Mouse (Mus musculus) midbrain, embryonic 13.5 days (tissue): ENCODE data around the gene Wee2. TPM values are rescaled to one million over a fixed set of nuclear protein-coding genes. Genes with fewer than 3 reads are reported as not detected.

ENCODE experiments used
- ATAC-seq: fragments of 200-750 bp; cut with Nextera tagmentation; 2 replicates; pipeline ENCODE4 v1.8.0; 2017; ENCODE audit warnings: mild to moderate bottlenecking, moderate TSS enrichment, moderate library complexity
- H3K27ac ChIP-seq: fragments of 300-500 bp; sonication (generic); 2 replicates; pipeline ENCODE4 v1.5.1; 2015; ENCODE audit warnings: inconsistent platforms, mild to moderate bottlenecking, moderate library complexity
- H3K27me3 ChIP-seq: fragments of 300-500 bp; sonication (generic); 2 replicates; pipeline ENCODE4 v1.6.1; 2015; ENCODE audit warnings: mild to moderate bottlenecking, inconsistent platforms
- H3K36me3 ChIP-seq: fragments of 300-500 bp; sonication (generic); 2 replicates; pipeline ENCODE4 v1.6.1; 2015; ENCODE audit warnings: mild to moderate bottlenecking, inconsistent platforms
- H3K4me1 ChIP-seq: fragments of 300-500 bp; sonication (generic); replicated peaks from 2 replicates; pipeline ENCODE4 v1.6.1; 2015; ENCODE audit warnings: inconsistent platforms
- H3K4me2 ChIP-seq: fragments of 300-500 bp; sonication (generic); replicated peaks from 2 replicates; pipeline ENCODE4 v1.6.1; 2015; ENCODE audit warnings: moderate library complexity, mild to moderate bottlenecking, inconsistent platforms
- H3K4me3 ChIP-seq: fragments of 300-500 bp; sonication (generic); replicated peaks from 2 replicates; pipeline ENCODE4 v1.5.1; 2015; ENCODE audit warnings: mild to moderate bottlenecking, inconsistent platforms
- H3K9ac ChIP-seq: fragments of 300-500 bp; sonication (generic); replicated peaks from 2 replicates; pipeline ENCODE4 v1.6.1; 2015; ENCODE audit warnings: mild to moderate bottlenecking, inconsistent platforms
- H3K9me3 ChIP-seq: fragments of 300-500 bp; sonication (generic); 2 replicates; pipeline ENCODE4 v1.6.1; 2016; ENCODE audit warnings: mild to moderate bottlenecking, inconsistent platforms
- WGBS: fragments of 180-500 bp; shearing (Covaris S2); methylation state at CpG from one replicate; pipeline ENCODE4 v1.1.7; 2015; 5-methylcytosine and 5-hydroxymethylcytosine counted together
- polyA plus RNA-seq: library from polyadenylated mRNA; unstranded; fragments of >200 nt; fragmentation: Nextera tagmentation; extraction: Ambion mirVana; gene quantifications from 2 replicates; pipeline ENCODE4 v1.2.1, GENCODE M21; 2015

The Wee2 gene
- polyA plus RNA-seq, 1 experiment from 2014 or later = 0.13 TPM

DNA sequence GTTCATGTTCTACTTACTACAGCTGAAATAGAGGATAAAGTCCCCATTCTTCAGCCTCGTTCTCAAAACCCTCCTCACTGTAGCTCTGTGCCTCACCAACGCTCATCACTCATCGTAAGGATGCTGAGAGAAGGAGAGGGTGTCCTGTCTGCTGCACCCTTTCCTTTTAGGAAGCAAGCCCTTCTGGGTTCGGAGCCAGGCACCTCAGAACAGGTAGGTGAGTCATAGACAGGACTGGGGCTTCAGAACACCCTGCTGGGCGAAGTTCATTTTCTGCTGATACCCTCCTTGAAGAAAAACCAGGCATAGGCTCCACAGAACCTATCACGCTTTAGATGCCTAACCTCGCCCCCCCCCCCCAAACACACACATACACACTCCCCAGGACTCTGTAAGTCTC, 11.4 kb upstream of the Wee2 start:
- H3K27ac ChIP-seq = no peak overlapping the region

DNA sequence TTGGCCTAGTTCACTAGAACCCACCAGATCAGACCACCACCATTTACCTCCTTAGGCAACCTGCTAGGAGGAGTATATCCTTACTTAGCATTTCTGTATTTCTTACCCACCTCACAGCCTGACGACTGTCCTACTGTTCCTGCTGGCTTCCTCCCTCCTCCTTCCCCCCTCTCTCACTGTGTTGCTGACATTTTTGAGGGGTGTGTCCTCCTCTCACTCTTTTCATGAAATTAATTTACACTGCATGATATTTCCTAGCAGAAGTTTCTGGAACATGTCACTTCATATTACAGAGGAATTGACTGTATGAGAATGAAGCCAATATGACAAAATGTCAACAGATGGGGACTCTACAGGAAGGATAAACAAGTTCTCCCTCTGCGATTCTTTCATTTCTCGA, 10.2 kb upstream of the Wee2 start:
- Histone ChIP-seq H3K9me3 (no peaks in the 10 kb centered on the region), H3K4me1 (peaks cover 21% of the 10 kb centered on the region), H3K9ac (no peak overlapping the region), H3K36me3 (no peaks in the 10 kb centered on the region), H3K27ac (no peak overlapping the region), H3K4me3 (no peak overlapping the region), H3K4me2 (no peak overlapping the region), H3K27me3 (no peaks in the 10 kb centered on the region)
- 71% methylated on average over 3 of the region's 3 CpGs for WGBS
- ATAC-seq = no peak

More for the DNA sequence above, 11.4 kb upstream of the Wee2 start:
- no peak for ATAC-seq
- Histone ChIP-seq H3K4me2 (no peak overlapping the region), H3K36me3 (0 out of 2 replicates have a peak, but pooled peaks cover 2% of the 10 kb centered on the region), H3K9me3 (no peaks in the 10 kb centered on the region), H3K4me3 (no peak overlapping the region), H3K9ac (no peak overlapping the region), H3K4me1 (peaks cover 13% of the 10 kb centered on the region; the same call in 1 of the 2 replicates), H3K27me3 (no peaks in the 10 kb centered on the region)
- WGBS = 84% methylated on average over 7 of the region's 7 CpGs

GRCm38 (mm10) chr6:40429521-40429931, 9.4 kb upstream of the Wee2 start:
- H3K4me1 ChIP-seq = peaks cover 30% of the 10 kb centered on the region
- WGBS = 58% methylated on average over 4 of the region's 4 CpGs

DNA sequence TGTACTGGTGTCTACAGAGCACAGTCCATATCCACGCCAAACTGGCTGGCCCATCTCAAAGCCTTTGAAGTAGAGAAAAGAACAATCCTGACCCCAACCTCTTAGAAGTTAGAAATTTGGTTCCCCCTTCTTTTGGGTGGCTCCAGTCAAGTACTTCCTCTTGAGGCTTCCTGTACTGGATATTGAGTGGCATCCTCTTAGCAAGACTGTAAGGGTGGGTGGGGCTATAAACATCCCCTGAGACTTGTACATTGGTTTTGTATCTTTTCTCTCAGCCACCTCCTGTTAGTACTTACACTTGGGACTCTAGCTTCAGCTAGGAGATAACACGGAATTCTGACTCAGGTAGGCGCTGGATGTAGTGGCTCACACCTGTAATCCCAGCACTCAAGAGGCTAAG, 8.6 kb upstream of the Wee2 start:
- Histone ChIP-seq H3K36me3 (no peaks in the 10 kb centered on the region), H3K4me2 (no peak overlapping the region), H3K27ac (no peak overlapping the region), H3K9me3 (no peaks in the 10 kb centered on the region), H3K27me3 (no peaks in the 10 kb centered on the region), H3K4me3 (no peak overlapping the region), H3K4me1 (peaks cover 35% of the 10 kb centered on the region), H3K9ac (no peak overlapping the region)
- WGBS = 91% methylated on average over 3 of the region's 3 CpGs
- no peak for ATAC-seq

More at GRCm38 (mm10) chr6:40429521-40429931, 9.4 kb upstream of the Wee2 start:
- ATAC-seq = peak; percentile 38; the same call in 1 of the 2 replicates
- Histone ChIP-seq H3K4me3 (no peak overlapping the region), H3K36me3 (no peaks in the 10 kb centered on the region), H3K27ac (no peak overlapping the region), H3K9me3 (no peaks in the 10 kb centered on the region), H3K9ac (no peak overlapping the region), H3K27me3 (no peaks in the 10 kb centered on the region), H3K4me2 (no peak overlapping the region)

GRCm38 (mm10) chr6:40430878-40431277, 8.0 kb upstream of the Wee2 start:
- peaks cover 35% of the 10 kb centered on the region for H3K4me1 ChIP-seq
- H3K9ac ChIP-seq = no peak overlapping the region
- H3K27me3 ChIP-seq = no peaks in the 10 kb centered on the region
- 70% methylated on average over 3 of the region's 3 CpGs for WGBS
- ATAC-seq = no peak
- H3K9me3 ChIP-seq = no peaks in the 10 kb centered on the region
- no peak overlapping the region for H3K27ac ChIP-seq
- no peak overlapping the region for H3K4me2 ChIP-seq
- H3K4me3 ChIP-seq = no peak overlapping the region
- H3K36me3 ChIP-seq = no peaks in the 10 kb centered on the region

DNA sequence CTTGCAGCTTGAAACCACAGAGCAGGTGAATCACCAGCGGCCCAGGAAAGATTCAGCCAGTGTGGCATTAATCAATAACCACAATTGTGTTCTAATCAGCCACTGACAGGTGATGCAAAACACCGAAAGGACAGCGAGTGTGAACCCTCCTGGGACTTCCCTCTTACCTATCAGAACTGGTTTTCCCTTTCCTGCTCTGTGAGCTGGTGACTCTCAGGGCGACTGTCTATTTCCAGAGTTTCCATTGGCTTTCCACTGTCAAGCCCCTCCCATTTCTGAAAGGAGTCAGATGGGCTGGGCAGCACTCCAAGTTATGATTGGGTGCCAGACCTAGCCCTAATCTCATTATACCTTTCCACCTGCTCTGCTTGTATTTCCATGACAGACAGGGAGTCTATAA, 7.5 kb upstream of the Wee2 start:
- 65% methylated on average over 4 of the region's 4 CpGs for WGBS
- H3K27ac ChIP-seq = no peak overlapping the region
- H3K36me3 ChIP-seq = no peaks in the 10 kb centered on the region
- H3K9ac ChIP-seq = no peak overlapping the region
- H3K27me3 ChIP-seq = no peaks in the 10 kb centered on the region
- no peak overlapping the region for H3K4me2 ChIP-seq
- H3K4me3 ChIP-seq = no peak overlapping the region
- ATAC-seq = no peak
- H3K9me3 ChIP-seq = no peaks in the 10 kb centered on the region
- H3K4me1 ChIP-seq = peaks cover 36% of the 10 kb centered on the region

GRCm38 (mm10) chr6:40431812-40432211, 7.1 kb upstream of the Wee2 start:
- Histone ChIP-seq H3K4me1 (peaks cover 39% of the 10 kb centered on the region), H3K9me3 (no peaks in the 10 kb centered on the region), H3K27me3 (no peaks in the 10 kb centered on the region), H3K36me3 (no peaks in the 10 kb centered on the region), H3K4me2 (no peak overlapping the region), H3K4me3 (no peak overlapping the region), H3K9ac (no peak overlapping the region), H3K27ac (no peak overlapping the region)
- ATAC-seq = no peak

DNA sequence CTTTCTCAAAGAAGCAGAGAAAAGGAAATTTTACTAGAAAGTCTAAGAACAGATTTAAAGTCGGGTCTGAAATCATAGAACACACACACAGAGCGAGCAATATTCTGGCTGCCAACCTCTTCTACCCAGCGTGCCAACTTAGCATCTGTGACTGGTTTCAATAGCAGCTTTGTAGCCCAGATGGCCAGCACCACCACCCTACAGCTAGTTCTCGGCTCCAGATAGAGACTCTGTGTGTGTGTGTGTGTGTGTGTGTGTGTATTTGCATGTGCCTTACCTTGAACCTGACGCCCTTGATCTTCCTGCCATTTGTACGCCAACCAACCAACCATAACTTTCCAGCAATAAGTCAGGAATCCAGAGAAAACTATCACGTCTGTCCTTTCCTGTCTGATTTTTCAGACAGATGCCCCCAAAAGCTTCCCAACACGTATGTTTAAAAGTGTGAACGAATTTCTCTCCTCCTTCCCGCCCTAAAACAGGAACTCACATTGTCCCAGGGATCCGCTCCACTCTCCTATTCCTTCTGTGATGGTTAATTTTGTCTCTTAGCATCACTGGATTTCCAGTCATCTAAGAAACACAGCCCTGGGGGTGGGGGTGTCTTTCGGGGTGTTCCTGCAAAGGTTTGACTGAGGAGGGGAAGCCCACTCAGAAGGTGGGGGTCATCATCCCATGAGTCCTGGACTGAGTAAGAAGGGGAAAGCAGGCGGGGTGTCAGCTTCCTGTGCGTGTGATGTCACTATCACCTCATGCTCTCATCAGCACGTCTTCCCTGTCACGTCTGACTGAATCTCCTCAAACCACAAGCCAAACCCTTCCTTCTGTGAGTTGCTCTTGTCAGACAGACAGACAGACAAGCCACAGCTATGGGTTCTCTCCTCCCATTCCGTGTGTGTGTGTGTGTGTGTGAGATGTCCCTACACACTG, 6.3 kb upstream of the Wee2 start:
- H3K27me3 ChIP-seq = peaks cover 6% of the 10 kb centered on the region
- no peak overlapping the region for H3K4me3 ChIP-seq
- no peak overlapping the region for H3K4me2 ChIP-seq
- H3K4me1 ChIP-seq = peaks cover 39% of the 10 kb centered on the region
- no peak overlapping the region for H3K27ac ChIP-seq
- no peaks in the 10 kb centered on the region for H3K36me3 ChIP-seq
- H3K9me3 ChIP-seq = no peaks in the 10 kb centered on the region
- H3K9ac ChIP-seq = no peak overlapping the region
- 89% methylated on average over 17 of the region's 17 CpGs for WGBS
- ATAC-seq = no peak

DNA sequence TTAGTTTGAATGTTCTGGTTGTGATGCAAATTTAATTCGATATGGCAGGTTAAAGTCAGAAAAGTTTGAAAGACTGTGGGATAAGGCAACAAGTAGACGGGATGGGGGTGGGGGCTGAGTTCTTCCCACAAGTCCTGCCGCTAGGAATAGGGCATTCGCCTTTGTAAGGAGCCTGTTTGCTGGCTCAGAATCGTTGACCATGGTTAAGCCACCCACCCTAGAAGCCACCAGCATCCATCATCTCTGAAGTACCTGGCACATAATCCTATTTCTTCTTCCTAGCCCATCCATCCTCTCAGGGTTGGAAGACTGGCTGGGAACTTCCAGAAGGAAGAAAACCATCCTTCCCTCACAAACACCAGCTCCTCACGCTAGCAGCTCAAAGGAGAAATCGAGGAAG, 4.2 kb upstream of the Wee2 start:
- 8% methylated on average over 7 of the region's 7 CpGs for WGBS
- Histone ChIP-seq H3K27ac (peak overlapping the region; percentile 91; the same call in 1 of the 2 replicates), H3K4me2 (peak overlapping the region; percentile 83), H3K4me3 (peak overlapping the region; percentile 79), H3K36me3 (no peaks in the 10 kb centered on the region), H3K9ac (peak overlapping the region; percentile 91), H3K4me1 (peaks cover 39% of the 10 kb centered on the region), H3K9me3 (no peaks in the 10 kb centered on the region), H3K27me3 (peaks cover 12% of the 10 kb centered on the region)
- no peak for ATAC-seq

GRCm38 (mm10) chr6:40435151-40436046, 3.5 kb upstream of the Wee2 start:
- peaks cover 14% of the 10 kb centered on the region for H3K27me3 ChIP-seq
- peak; percentile 85 for ATAC-seq
- no peaks in the 10 kb centered on the region for H3K9me3 ChIP-seq
- peak overlapping the region; percentile 91 for H3K9ac ChIP-seq
- H3K4me1 ChIP-seq = peaks cover 32% of the 10 kb centered on the region
- H3K4me3 ChIP-seq = peak overlapping the region; percentile 79
- H3K4me2 ChIP-seq = peak overlapping the region; percentile 83
- 0% methylated on average over 57 of the region's 72 CpGs for WGBS
- no peaks in the 10 kb centered on the region for H3K36me3 ChIP-seq
- H3K27ac ChIP-seq = peak overlapping the region; percentile 91

DNA sequence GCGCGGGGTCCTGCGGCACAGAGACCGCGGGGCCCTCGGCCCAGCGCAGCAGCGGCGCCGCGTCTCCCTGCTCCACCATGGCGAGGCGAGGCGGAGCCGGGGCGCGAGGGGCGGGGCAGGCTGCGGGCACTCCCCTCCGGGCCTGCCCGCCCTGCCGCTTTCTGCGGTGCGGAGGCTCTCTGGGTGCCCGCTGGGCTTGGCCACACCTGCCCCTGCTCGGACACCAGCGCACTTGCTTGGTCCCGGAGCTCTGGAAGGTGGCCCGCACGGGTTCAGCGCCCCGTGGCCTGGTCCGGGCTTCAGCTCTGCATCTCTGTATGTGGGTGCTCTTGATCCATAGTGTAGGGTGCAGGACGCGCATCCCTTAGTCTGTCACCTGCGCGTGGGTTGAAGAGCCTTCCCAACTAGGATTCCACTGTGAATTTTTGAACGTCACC, 2.8 kb upstream of the Wee2 start, which contains the start of gene E330009J07Rik:
Gene E330009J07Rik (minus strand): TSS at position 89 of the 437 bp plus-strand sequence.
- no peaks in the 10 kb centered on the region for H3K36me3 ChIP-seq
- H3K27me3 ChIP-seq = peaks cover 18% of the 10 kb centered on the region
- H3K4me3 ChIP-seq = peak within 1 kb of the TSS; percentile 79
- peak within 1 kb of the TSS; percentile 91 for H3K27ac ChIP-seq
- no peaks in the 10 kb centered on the region for H3K9me3 ChIP-seq
- ATAC-seq = peak; percentile 93
- peak within 1 kb of the TSS; percentile 91 for H3K9ac ChIP-seq
- under 1% methylated on average over 36 of the region's 38 CpGs for WGBS
- H3K4me2 ChIP-seq = peak within 1 kb of the TSS; percentile 83
- peaks cover 31% of the 10 kb centered on the region for H3K4me1 ChIP-seq

DNA sequence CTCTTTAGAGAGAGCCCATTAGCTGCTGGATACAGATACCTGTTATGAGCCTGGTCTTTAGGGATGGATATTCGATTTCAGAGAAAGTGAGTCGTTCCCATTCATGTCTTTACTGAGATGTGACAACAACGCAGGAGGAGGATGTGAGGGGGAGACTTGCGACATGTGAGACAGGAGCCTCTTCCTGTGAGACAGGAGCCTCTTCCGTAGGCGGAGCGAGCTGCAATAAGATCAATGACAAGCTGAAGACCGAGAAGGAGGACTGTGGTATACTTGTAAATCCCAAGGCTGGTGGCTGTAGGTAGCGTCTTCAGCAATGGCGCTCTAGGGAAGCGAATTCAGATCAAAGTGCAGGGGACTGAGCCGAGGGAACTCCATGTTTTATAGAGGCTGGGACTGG, 843 bp downstream of the Wee2 start:
- peaks cover 18% of the 10 kb centered on the region for H3K27me3 ChIP-seq
- H3K4me1 ChIP-seq = peaks cover 8% of the 10 kb centered on the region
- no peaks in the 10 kb centered on the region for H3K36me3 ChIP-seq
- H3K9me3 ChIP-seq = no peaks in the 10 kb centered on the region
- H3K4me3 ChIP-seq = no peak overlapping the region
- no peak overlapping the region for H3K9ac ChIP-seq
- no peak overlapping the region for H3K27ac ChIP-seq
- 50% methylated on average over 12 of the region's 12 CpGs for WGBS
- no peak overlapping the region for H3K4me2 ChIP-seq
- no peak for ATAC-seq
